Mouse (Mus musculus) ES-Bruce4 (cell line): ENCODE measurements at regions not wholly inside any gene's neighbourhood (a gene's known extent, or its start where the extent isn't known, plus 50 kb on each side); places are given as distances from the start of the nearest gene placed in this dataset.

ENCODE experiments used
- H3K27ac ChIP-seq: 2 replicates; pipeline ENCODE4 v1.5.1; 2012; ENCODE audit warnings: low read length, inconsistent platforms; ENCODE audit not compliant: insufficient read depth
- H3K27me3 ChIP-seq: 2 replicates; pipeline ENCODE4 v1.6.1; 2012; ENCODE audit warnings: mild to moderate bottlenecking, low read length, inconsistent platforms; ENCODE audit not compliant: control insufficient read depth, poor library complexity, insufficient read depth, severe bottlenecking
- H3K36me3 ChIP-seq: 2 replicates; pipeline ENCODE4 v1.6.1; 2012; ENCODE audit warnings: inconsistent platforms, mild to moderate bottlenecking, low read length, moderate library complexity; ENCODE audit not compliant: control insufficient read depth, poor library complexity, insufficient read depth, severe bottlenecking
- H3K4me1 ChIP-seq: one replicate; pipeline ENCODE4 v1.8.1; 2011; ENCODE audit warnings: low read length; ENCODE audit not compliant: control insufficient read depth, insufficient read depth
- H3K4me3 ChIP-seq: 2 replicates; pipeline ENCODE4 v1.5.1; 2011; ENCODE audit warnings: low read depth, mild to moderate bottlenecking, low read length
- H3K9ac ChIP-seq: 2 replicates; pipeline ENCODE4 v1.6.1; 2012; ENCODE audit warnings: low read depth, mild to moderate bottlenecking, inconsistent platforms; ENCODE audit not compliant: poor library complexity, severe bottlenecking
- H3K9me3 ChIP-seq: replicated peaks from 2 replicates; pipeline ENCODE4 v1.6.1; 2012; ENCODE audit warnings: mild to moderate bottlenecking, low read length, inconsistent platforms; ENCODE audit not compliant: control insufficient read depth, poor library complexity, insufficient read depth, severe bottlenecking
- CTCF ChIP-seq: IDR thresholded peaks from one replicate; pipeline ENCODE4 v1.8.1; 2011; ENCODE audit warnings: low read depth, low read length
- EP300 ChIP-seq: IDR thresholded peaks from 2 replicates; pipeline ENCODE4 v1.6.1; 2011; ENCODE audit warnings: low read depth, low read length; ENCODE audit not compliant: insufficient read depth
- POLR2A ChIP-seq: IDR thresholded peaks from one replicate; pipeline ENCODE4 v1.8.1; 2011; ENCODE audit warnings: low read length; ENCODE audit not compliant: insufficient read depth

GRCm38 (mm10) chr2:34105271-34106051 is 217.7 kb upstream of the Mvb12b start:
- Histone ChIP-seq H3K4me3 (no peak overlapping the region), H3K27ac (no peak overlapping the region)
- TF ChIP-seq CTCF (no peak), EP300 (no peak), POLR2A (no peak)

GRCm38 (mm10) chr2:34098004-34098547 is 210.3 kb upstream of the Mvb12b start:
- Histone ChIP-seq H3K27ac (no peak overlapping the region), H3K9ac (no peak overlapping the region), H3K4me3 (no peak overlapping the region), H3K4me1 (no peaks in the 10 kb centered on the region), H3K9me3 (no peaks in the 10 kb centered on the region), H3K27me3 (no peaks in the 10 kb centered on the region), H3K36me3 (no peaks in the 10 kb centered on the region)
- TF ChIP-seq EP300 (no peak), CTCF (no peak), POLR2A (no peak)

More at GRCm38 (mm10) chr2:34105271-34106051, 217.7 kb upstream of the Mvb12b start:
- H3K27me3 ChIP-seq = no peaks in the 10 kb centered on the region
- H3K9ac ChIP-seq = no peak overlapping the region
- H3K4me1 ChIP-seq = no peaks in the 10 kb centered on the region
- H3K9me3 ChIP-seq = no peaks in the 10 kb centered on the region
- no peaks in the 10 kb centered on the region for H3K36me3 ChIP-seq

GRCm38 (mm10) chr2:34096561-34096960 is 208.8 kb upstream of the Mvb12b start:
- no peak overlapping the region for H3K27ac ChIP-seq
- no peaks in the 10 kb centered on the region for H3K27me3 ChIP-seq
- TF ChIP-seq EP300 (no peak), CTCF (no peak), POLR2A (no peak)
- H3K9me3 ChIP-seq = no peaks in the 10 kb centered on the region
- H3K4me3 ChIP-seq = no peak overlapping the region
- H3K9ac ChIP-seq = no peak overlapping the region
- H3K4me1 ChIP-seq = no peaks in the 10 kb centered on the region
- no peaks in the 10 kb centered on the region for H3K36me3 ChIP-seq

- no peak overlapping the region for H3K9ac ChIP-seq
- H3K4me1 ChIP-seq = no peaks in the 10 kb centered on the region
- no peak overlapping the region for H3K27ac ChIP-seq
- H3K9me3 ChIP-seq = no peaks in the 10 kb centered on the region
- no peaks in the 10 kb centered on the region for H3K36me3 ChIP-seq
- no peaks in the 10 kb centered on the region for H3K27me3 ChIP-seq
- H3K4me3 ChIP-seq = no peak overlapping the region
- TF ChIP-seq POLR2A (no peak), EP300 (no peak), CTCF (no peak)
These were observed 201.1 kb upstream of the Mvb12b start for GRCm38 (mm10) chr2:34088832-34089231.

GRCm38 (mm10) chr2:34086130-34086529 is 198.4 kb upstream of the Mvb12b start:
- Histone ChIP-seq H3K4me1 (no peaks in the 10 kb centered on the region), H3K27me3 (no peaks in the 10 kb centered on the region), H3K9me3 (no peaks in the 10 kb centered on the region), H3K27ac (no peak overlapping the region), H3K9ac (no peak overlapping the region), H3K4me3 (no peak overlapping the region), H3K36me3 (no peaks in the 10 kb centered on the region)
- TF ChIP-seq POLR2A (no peak), EP300 (no peak), CTCF (no peak)

GRCm38 (mm10) chr2:34084513-34084912 is 196.8 kb upstream of the Mvb12b start:
- no peaks in the 10 kb centered on the region for H3K27me3 ChIP-seq
- no peak for TF ChIP-seq EP300
- TF ChIP-seq POLR2A = no peak
- no peak for TF ChIP-seq CTCF
- H3K36me3 ChIP-seq = no peaks in the 10 kb centered on the region
- no peak overlapping the region for H3K4me3 ChIP-seq
- H3K4me1 ChIP-seq = no peaks in the 10 kb centered on the region
- H3K9ac ChIP-seq = no peak overlapping the region
- H3K9me3 ChIP-seq = no peaks in the 10 kb centered on the region
- no peak overlapping the region for H3K27ac ChIP-seq
